Mouse (Mus musculus) embryonic fibroblast, embryonic 13.5 days (primary cell): Measurements from ENCODE around the gene Lrrc8e.

Experiments
- CTCF ChIP-seq: IDR thresholded peaks from 2 replicates; pipeline ENCODE4 v1.5.1; 2011; ENCODE audit warnings: mild to moderate bottlenecking, control low read depth, low read length, moderate library complexity, borderline replicate concordance; ENCODE audit not compliant: insufficient read depth
- POLR2A ChIP-seq: IDR thresholded peaks from 2 replicates; pipeline ENCODE4 v1.6.1; 2011; ENCODE audit warnings: low read depth, mild to moderate bottlenecking, control low read depth, low read length, moderate library complexity

DNA sequence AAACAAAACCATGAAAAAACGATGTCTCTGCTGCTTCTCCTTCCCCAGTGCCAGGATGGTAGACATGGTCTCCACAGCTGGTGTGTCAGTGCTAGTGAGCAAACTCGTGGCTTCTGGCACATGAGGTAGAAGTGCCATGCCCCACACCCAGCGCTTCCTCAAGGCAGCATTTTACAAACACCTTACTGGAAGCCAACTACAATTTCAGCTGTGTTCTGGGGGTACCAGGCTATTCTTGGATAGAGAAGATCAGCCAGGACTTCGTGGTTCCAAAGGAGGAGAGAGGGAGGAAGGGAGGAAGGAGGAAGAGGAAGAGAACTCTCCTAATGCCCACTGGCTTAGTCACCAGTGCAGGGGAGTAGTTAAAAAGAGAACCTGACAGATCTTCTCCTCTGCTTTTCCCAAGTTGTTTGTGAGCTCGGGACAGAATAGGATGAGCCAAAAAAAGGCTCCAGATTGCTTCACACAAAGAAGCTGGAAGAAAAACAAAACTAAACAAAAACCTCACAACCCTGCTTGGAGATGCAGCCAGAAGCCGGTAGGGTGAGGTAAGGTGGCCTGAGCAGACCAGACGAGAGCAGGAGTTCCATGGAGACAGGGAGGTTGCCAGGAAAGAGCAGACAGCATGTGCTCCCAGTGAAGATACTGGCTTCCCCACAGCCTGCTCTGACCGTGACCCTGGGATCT lies 36.6 kb downstream of the Lrrc8e start:
- TF ChIP-seq CTCF (no peak), POLR2A (no peak)
